Mouse (Mus musculus) heart, embryonic 11.5 days (tissue): ENCODE results near the gene Srgap3. TPM values are rescaled to one million over a fixed set of nuclear protein-coding genes. Genes with fewer than 3 reads are reported as not detected.

Experiments
- ATAC-seq: fragments of 200-750 bp; cut with Nextera tagmentation; replicated peaks from 2 replicates; pipeline ENCODE4 v1.8.0; 2017; ENCODE audit warnings: moderate library complexity; ENCODE audit not compliant: insufficient number of reproducible peaks, low FRiP score, low TSS enrichment
- H3K27ac ChIP-seq: fragments of 300-500 bp; sonication (generic); 2 replicates; pipeline ENCODE4 v1.5.1; 2014; ENCODE audit warnings: mild to moderate bottlenecking, low read depth, low read length
- H3K27me3 ChIP-seq: fragments of 300-500 bp; sonication (generic); 2 replicates; pipeline ENCODE4 v1.6.1; 2014; ENCODE audit warnings: mild to moderate bottlenecking, low read length, mixed read lengths; ENCODE audit not compliant: control insufficient read depth, insufficient read depth
- H3K36me3 ChIP-seq: fragments of 300-500 bp; sonication (generic); 2 replicates; pipeline ENCODE4 v1.6.1; 2014; ENCODE audit warnings: mild to moderate bottlenecking, low read length, moderate library complexity, mixed read lengths; ENCODE audit not compliant: control insufficient read depth, insufficient read depth
- H3K4me1 ChIP-seq: fragments of 300-500 bp; sonication (generic); 2 replicates; pipeline ENCODE4 v1.6.1; 2014; ENCODE audit warnings: low read length; ENCODE audit not compliant: control insufficient read depth, insufficient read depth
- H3K4me2 ChIP-seq: fragments of 300-500 bp; sonication (generic); 2 replicates; pipeline ENCODE4 v1.6.1; 2014; ENCODE audit warnings: mild to moderate bottlenecking, moderate library complexity
- H3K4me3 ChIP-seq: fragments of 300-500 bp; sonication (generic); 2 replicates; pipeline ENCODE4 v1.5.1; 2014; ENCODE audit warnings: low read depth, low read length
- H3K9ac ChIP-seq: fragments of 300-500 bp; sonication (generic); 2 replicates; pipeline ENCODE4 v1.6.1; 2014; ENCODE audit warnings: mild to moderate bottlenecking, low read depth, low read length, moderate library complexity
- H3K9me3 ChIP-seq: fragments of 300-500 bp; sonication (generic); replicated peaks from 2 replicates; pipeline ENCODE4 v1.6.1; 2016; ENCODE audit warnings: low read length; ENCODE audit not compliant: control insufficient read depth
- WGBS: fragments of 180-500 bp; shearing (Covaris S2); extraction: QIAGEN DNeasy Blood & Tissue Kit; methylation state at CpG from one replicate; pipeline ENCODE4 v1.1.7; 2014; ENCODE audit not compliant: insufficient replicate concordance; 5-methylcytosine and 5-hydroxymethylcytosine counted together
- polyA plus RNA-seq: library from polyadenylated mRNA; unstranded; fragments of >200 nt; fragmentation: Nextera tagmentation; extraction: Ambion mirVana; gene quantifications from 2 replicates; pipeline ENCODE4 v1.2.1, GENCODE M21; 2014

Srgap3 gene
- polyA plus RNA-seq, 1 experiment from 2014 or later, result 1.2 TPM

- Histone ChIP-seq H3K9ac (no peak overlapping the region), H3K9me3 (no peaks in the 10 kb centered on the region), H3K4me1 (peaks cover 3% of the 10 kb centered on the region; the same call in 1 of the 2 replicates), H3K4me3 (no peak overlapping the region), H3K36me3 (no peaks in the 10 kb centered on the region), H3K4me2 (no peak overlapping the region), H3K27me3 (peaks cover 3% of the 10 kb centered on the region; the same call in 1 of the 2 replicates), H3K27ac (no peak overlapping the region)
- ATAC-seq, result no peak
- 64% methylated on average over 9 of the region's 9 CpGs for WGBS
These were observed 3.3 kb downstream of the Srgap3 start for GRCm38 (mm10) chr6:112943596-112944245.

- Histone ChIP-seq H3K27ac (no peak overlapping the region), H3K4me3 (no peak overlapping the region), H3K4me1 (no peaks in the 10 kb centered on the region), H3K36me3 (no peaks in the 10 kb centered on the region), H3K27me3 (no peaks in the 10 kb centered on the region), H3K4me2 (no peak overlapping the region), H3K9ac (no peak overlapping the region), H3K9me3 (no peaks in the 10 kb centered on the region)
- WGBS, result 83% methylated on average over 9 of the region's 9 CpGs
- ATAC-seq, result no peak
These were observed 7.8 kb downstream of the Srgap3 start for GRCm38 (mm10) chr6:112939281-112939680.

- no peak overlapping the region for H3K4me2 ChIP-seq
- H3K4me1 ChIP-seq, result no peaks in the 10 kb centered on the region
- H3K36me3 ChIP-seq, result no peaks in the 10 kb centered on the region
- no peak overlapping the region for H3K9ac ChIP-seq
- no peaks in the 10 kb centered on the region for H3K9me3 ChIP-seq
- no peak overlapping the region for H3K4me3 ChIP-seq
- no peak overlapping the region for H3K27ac ChIP-seq
- ATAC-seq, result no peak
- H3K27me3 ChIP-seq, result no peaks in the 10 kb centered on the region
- WGBS, result 74% methylated on average over 2 of the region's 2 CpGs
These were observed 9.3 kb downstream of the Srgap3 start for GRCm38 (mm10) chr6:112937791-112938190.

- Histone ChIP-seq H3K4me3 (no peak overlapping the region), H3K9ac (no peak overlapping the region), H3K4me2 (no peak overlapping the region), H3K4me1 (no peaks in the 10 kb centered on the region), H3K9me3 (no peaks in the 10 kb centered on the region), H3K27me3 (no peaks in the 10 kb centered on the region; the same call in 1 of the 2 replicates), H3K36me3 (no peaks in the 10 kb centered on the region), H3K27ac (no peak overlapping the region)
- 47% methylated on average over 1 of the region's 1 CpGs for WGBS
- ATAC-seq, result no peak
These were observed 12.6 kb downstream of the Srgap3 start for GRCm38 (mm10) chr6:112934501-112934900.

GRCm38 (mm10) chr6:112932611-112933010 lies 14.5 kb downstream of the Srgap3 start:
- no peaks in the 10 kb centered on the region for H3K9me3 ChIP-seq
- no peaks in the 10 kb centered on the region for H3K4me1 ChIP-seq
- no peaks in the 10 kb centered on the region for H3K36me3 ChIP-seq
- 63% methylated on average over 8 of the region's 8 CpGs for WGBS
- H3K4me3 ChIP-seq, result no peak overlapping the region
- H3K4me2 ChIP-seq, result no peak overlapping the region
- H3K27ac ChIP-seq, result no peak overlapping the region
- no peak overlapping the region for H3K9ac ChIP-seq
- H3K27me3 ChIP-seq, result no peaks in the 10 kb centered on the region; the same call in 1 of the 2 replicates
- no peak for ATAC-seq

GRCm38 (mm10) chr6:112930011-112930451 lies 17.0 kb downstream of the Srgap3 start:
- no peaks in the 10 kb centered on the region; the same call in 1 of the 2 replicates for H3K27me3 ChIP-seq
- ATAC-seq, result no peak
- no peak overlapping the region for H3K4me3 ChIP-seq
- WGBS, result 32% methylated on average over 5 of the region's 5 CpGs
- no peaks in the 10 kb centered on the region for H3K9me3 ChIP-seq
- no peak overlapping the region for H3K27ac ChIP-seq
- H3K36me3 ChIP-seq, result no peaks in the 10 kb centered on the region
- peak overlapping the region; percentile 34 for H3K4me2 ChIP-seq
- H3K9ac ChIP-seq, result 0 out of 2 replicates have a peak overlapping the region, but pooled peaks have one; percentile 17
- H3K4me1 ChIP-seq, result no peaks in the 10 kb centered on the region

- no peak for ATAC-seq
- 0 out of 2 replicates have a peak overlapping the region, but pooled peaks have one; percentile 17 for H3K9ac ChIP-seq
- H3K27ac ChIP-seq, result no peak overlapping the region
- H3K36me3 ChIP-seq, result no peaks in the 10 kb centered on the region
- H3K27me3 ChIP-seq, result no peaks in the 10 kb centered on the region; the same call in 1 of the 2 replicates
- H3K4me3 ChIP-seq, result no peak overlapping the region
- no peaks in the 10 kb centered on the region for H3K4me1 ChIP-seq
- no peaks in the 10 kb centered on the region for H3K9me3 ChIP-seq
- WGBS, result 78% methylated on average over 6 of the region's 6 CpGs
- H3K4me2 ChIP-seq, result peak overlapping the region; percentile 34
These were observed 17.6 kb downstream of the Srgap3 start for GRCm38 (mm10) chr6:112929291-112929984.

- 70% methylated on average over 6 of the region's 6 CpGs for WGBS
- Histone ChIP-seq H3K9me3 (no peaks in the 10 kb centered on the region), H3K27ac (no peak overlapping the region), H3K4me3 (no peak overlapping the region), H3K4me2 (no peak overlapping the region), H3K9ac (no peak overlapping the region), H3K36me3 (no peaks in the 10 kb centered on the region), H3K27me3 (no peaks in the 10 kb centered on the region; the same call in 1 of the 2 replicates), H3K4me1 (no peaks in the 10 kb centered on the region)
- no peak for ATAC-seq
These were observed 18.2 kb downstream of the Srgap3 start for GRCm38 (mm10) chr6:112928841-112929240.
